Mouse (Mus musculus): ENCODE measurements around the gene Heatr1. TPM values are rescaled to one million over a fixed set of nuclear protein-coding genes. Genes with fewer than 3 reads are reported as not detected.

Heatr1 gene
- polyA plus RNA-seq, 1 experiment from 2014 or later: 35.5 TPM

DNA sequence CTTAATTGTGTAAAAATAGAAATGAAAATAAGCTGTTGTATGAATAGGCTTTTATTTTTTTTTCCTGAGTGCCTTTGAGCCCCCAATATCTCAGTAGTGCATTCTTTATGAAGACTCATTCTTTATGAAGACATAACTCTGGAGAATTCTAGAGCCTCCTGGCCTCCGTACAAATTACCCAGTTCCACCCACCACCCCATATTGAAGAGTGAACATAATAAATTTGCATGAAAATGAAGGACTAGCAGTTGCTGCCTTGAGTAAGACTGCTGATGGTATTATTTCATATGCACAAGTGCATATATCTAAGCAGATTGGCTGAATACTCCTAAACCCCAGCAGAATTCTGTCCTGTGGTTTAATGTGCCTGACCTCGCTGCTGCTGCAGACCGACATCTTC lies 44.8 kb downstream of the Heatr1 start:
- no peak overlapping the region for H3K9ac ChIP-seq (ENCODE audit: low read length)
- no peak overlapping the region for H3K4me3 ChIP-seq (ENCODE audit: low read depth, low read length)
- H3K27me3 ChIP-seq (ENCODE audit: control insufficient read depth, insufficient read depth, low read length): no peaks in the 10 kb centered on the region
- H3K27ac ChIP-seq (ENCODE audit: low read depth, low read length): no peak overlapping the region
- 92% methylated on average over 3 of the region's 3 CpGs for WGBS
- ATAC-seq (ENCODE audit: low FRiP score): no peak
- no peaks in the 10 kb centered on the region for H3K9me3 ChIP-seq (ENCODE audit: control insufficient read depth, low read length)
- DNase-seq (ENCODE audit: low spot score, missing footprints): no peak
- no peak overlapping the region for H3K4me2 ChIP-seq
- H3K36me3 ChIP-seq (ENCODE audit: control insufficient read depth, insufficient read depth, low read length): peaks cover 8% of the 10 kb centered on the region; the same call in 1 of the 2 replicates
- no peaks in the 10 kb centered on the region for H3K4me1 ChIP-seq (ENCODE audit: control insufficient read depth, insufficient read depth, low read length)

DNA sequence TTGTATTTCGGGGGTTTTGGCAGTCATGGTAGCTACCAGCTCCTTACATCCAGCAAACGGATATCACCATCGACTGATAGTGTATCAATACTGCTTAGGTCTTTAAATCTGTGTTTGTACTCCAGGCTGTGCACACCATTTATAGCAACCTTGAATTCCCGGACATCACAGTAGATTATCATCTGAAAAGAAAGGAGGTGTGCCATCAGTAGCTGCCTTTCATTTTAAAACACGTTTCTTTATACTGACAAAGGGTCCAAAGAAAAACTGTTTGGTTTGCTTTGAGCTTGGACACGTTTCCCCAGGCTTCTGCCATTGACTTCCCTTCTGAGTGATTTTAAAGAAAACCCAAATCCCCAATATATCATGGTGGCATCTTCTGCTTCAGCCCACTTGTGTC lies 46.0 kb downstream of the Heatr1 start:
- 85% methylated on average over 6 of the region's 6 CpGs for WGBS
- H3K4me3 ChIP-seq (ENCODE audit: low read depth, low read length): no peak overlapping the region
- no peak overlapping the region for H3K4me2 ChIP-seq
- H3K36me3 ChIP-seq (ENCODE audit: control insufficient read depth, insufficient read depth, low read length): peaks cover 4% of the 10 kb centered on the region; the same call in 1 of the 2 replicates
- H3K27ac ChIP-seq (ENCODE audit: low read depth, low read length): no peak overlapping the region
- DNase-seq (ENCODE audit: low spot score, missing footprints): no peak
- no peak for ATAC-seq (ENCODE audit: low FRiP score)
- no peaks in the 10 kb centered on the region for H3K9me3 ChIP-seq (ENCODE audit: control insufficient read depth, low read length)
- H3K4me1 ChIP-seq (ENCODE audit: control insufficient read depth, insufficient read depth, low read length): no peaks in the 10 kb centered on the region
- no peaks in the 10 kb centered on the region for H3K27me3 ChIP-seq (ENCODE audit: control insufficient read depth, insufficient read depth, low read length)
- no peak overlapping the region for H3K9ac ChIP-seq (ENCODE audit: low read length)

DNA sequence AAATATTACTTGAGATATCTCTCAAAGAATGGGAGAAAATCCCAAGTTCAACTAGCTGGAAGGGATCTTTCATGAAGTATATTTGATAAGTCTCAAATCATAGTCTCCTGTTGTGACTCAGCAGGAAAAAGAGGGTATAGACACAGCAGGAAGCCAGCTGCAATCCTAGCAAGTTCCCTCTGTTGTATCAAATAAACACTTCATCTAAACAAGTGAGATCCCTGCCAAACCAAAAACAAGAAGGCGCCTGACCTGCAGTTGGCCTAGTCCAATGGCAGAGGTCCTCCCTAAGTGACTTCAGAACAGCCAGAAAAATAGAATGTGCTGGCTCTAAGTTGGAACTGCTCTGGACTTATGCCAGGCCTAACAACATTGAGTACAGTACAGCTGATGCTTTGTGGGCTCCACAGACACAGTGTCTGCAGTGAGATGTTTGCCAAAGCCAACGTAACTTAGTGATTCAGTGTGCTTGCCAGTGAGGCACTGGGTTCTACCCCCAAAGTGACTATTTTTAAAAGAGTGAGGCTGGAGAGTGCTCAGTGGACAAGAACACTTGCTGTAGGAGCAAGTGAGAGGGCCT lies 47.3 kb downstream of the Heatr1 start:
- H3K4me1 ChIP-seq (ENCODE audit: control insufficient read depth, insufficient read depth, low read length): no peaks in the 10 kb centered on the region
- H3K27ac ChIP-seq (ENCODE audit: low read depth, low read length): no peak overlapping the region
- no peaks in the 10 kb centered on the region for H3K27me3 ChIP-seq (ENCODE audit: control insufficient read depth, insufficient read depth, low read length)
- H3K9ac ChIP-seq (ENCODE audit: low read length): no peak overlapping the region
- ATAC-seq (ENCODE audit: low FRiP score): no peak
- H3K4me2 ChIP-seq: no peak overlapping the region
- no peak overlapping the region for H3K4me3 ChIP-seq (ENCODE audit: low read depth, low read length)
- H3K9me3 ChIP-seq (ENCODE audit: control insufficient read depth, low read length): no peaks in the 10 kb centered on the region
- peak; percentile 54 for DNase-seq (ENCODE audit: low spot score, missing footprints)
- H3K36me3 ChIP-seq (ENCODE audit: control insufficient read depth, insufficient read depth, low read length): peaks cover 2% of the 10 kb centered on the region; the same call in 1 of the 2 replicates
- 87% methylated on average over 2 of the region's 2 CpGs for WGBS

DNA sequence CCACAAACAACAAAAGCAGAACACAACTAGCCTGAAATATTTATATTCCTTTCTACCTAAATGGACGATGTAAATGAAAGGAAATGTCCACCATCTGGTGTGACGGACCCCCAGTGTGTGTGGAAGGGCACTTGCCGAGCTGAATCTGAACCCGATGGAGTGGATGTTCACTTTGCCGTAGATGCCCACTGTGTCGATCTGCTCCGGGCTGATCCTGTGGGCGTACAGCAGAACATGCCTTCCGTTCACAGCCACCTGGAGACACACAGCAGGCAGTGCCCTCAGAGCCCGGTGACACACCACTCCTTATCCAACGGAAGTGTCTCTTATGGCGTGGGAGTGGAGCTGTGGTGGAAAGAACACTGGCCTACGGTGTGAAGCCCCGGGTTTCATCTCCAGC lies 58.3 kb downstream of the Heatr1 start:
- Histone ChIP-seq H3K27ac (ENCODE audit: low read depth, low read length) (no peak overlapping the region), H3K9me3 (ENCODE audit: control insufficient read depth, low read length) (no peaks in the 10 kb centered on the region), H3K4me2 (no peak overlapping the region), H3K4me3 (ENCODE audit: low read depth, low read length) (no peak overlapping the region), H3K4me1 (ENCODE audit: control insufficient read depth, insufficient read depth, low read length) (no peaks in the 10 kb centered on the region), H3K36me3 (ENCODE audit: control insufficient read depth, insufficient read depth, low read length) (no peaks in the 10 kb centered on the region), H3K9ac (ENCODE audit: low read length) (no peak overlapping the region), H3K27me3 (ENCODE audit: control insufficient read depth, insufficient read depth, low read length) (no peaks in the 10 kb centered on the region)
- 92% methylated on average over 14 of the region's 14 CpGs for WGBS
- no peak for ATAC-seq (ENCODE audit: low FRiP score)
- DNase-seq (ENCODE audit: low spot score, missing footprints): no peak

DNA sequence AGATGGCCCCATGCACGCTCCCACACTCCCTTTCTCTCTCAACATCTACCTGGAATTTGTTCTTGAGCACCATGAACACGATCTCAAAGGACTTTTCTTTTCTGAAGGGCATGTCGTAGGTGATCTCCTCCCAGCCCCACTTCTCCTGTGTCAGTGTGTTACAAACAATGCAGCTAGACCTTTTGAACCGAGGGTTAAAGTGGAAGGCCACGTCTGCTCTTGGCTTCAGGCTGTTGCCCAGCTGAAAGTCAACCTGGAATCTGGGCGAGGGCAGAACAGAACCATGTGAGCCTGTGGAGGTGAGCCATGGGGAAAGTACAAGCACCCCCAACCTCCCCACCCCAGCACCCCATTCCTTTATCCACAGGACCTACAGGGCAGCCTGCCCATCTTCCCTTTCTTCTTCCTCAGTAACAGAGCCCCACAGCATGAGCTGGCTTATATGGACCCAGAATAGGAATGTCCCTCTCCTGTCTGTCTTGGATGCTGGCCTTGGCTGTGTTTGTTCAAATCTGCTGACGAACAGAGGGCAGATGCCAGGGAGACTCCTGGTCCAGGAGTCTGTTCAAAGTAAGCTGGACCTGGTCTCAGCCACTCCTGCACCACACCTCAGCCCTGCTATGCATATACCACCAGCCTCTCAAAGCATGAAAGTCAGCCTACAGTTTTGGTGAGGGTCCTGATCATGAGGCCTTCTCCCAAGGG lies 60.0 kb downstream of the Heatr1 start:
- no peak overlapping the region for H3K4me2 ChIP-seq
- H3K36me3 ChIP-seq (ENCODE audit: control insufficient read depth, insufficient read depth, low read length): no peaks in the 10 kb centered on the region
- WGBS: 77% methylated on average over 7 of the region's 7 CpGs
- ATAC-seq (ENCODE audit: low FRiP score): no peak
- no peaks in the 10 kb centered on the region for H3K9me3 ChIP-seq (ENCODE audit: control insufficient read depth, low read length)
- no peaks in the 10 kb centered on the region for H3K4me1 ChIP-seq (ENCODE audit: control insufficient read depth, insufficient read depth, low read length)
- DNase-seq (ENCODE audit: low spot score, missing footprints): no peak
- H3K9ac ChIP-seq (ENCODE audit: low read length): no peak overlapping the region
- H3K27ac ChIP-seq (ENCODE audit: low read depth, low read length): no peak overlapping the region
- H3K27me3 ChIP-seq (ENCODE audit: control insufficient read depth, insufficient read depth, low read length): no peaks in the 10 kb centered on the region
- no peak overlapping the region for H3K4me3 ChIP-seq (ENCODE audit: low read depth, low read length)

DNA sequence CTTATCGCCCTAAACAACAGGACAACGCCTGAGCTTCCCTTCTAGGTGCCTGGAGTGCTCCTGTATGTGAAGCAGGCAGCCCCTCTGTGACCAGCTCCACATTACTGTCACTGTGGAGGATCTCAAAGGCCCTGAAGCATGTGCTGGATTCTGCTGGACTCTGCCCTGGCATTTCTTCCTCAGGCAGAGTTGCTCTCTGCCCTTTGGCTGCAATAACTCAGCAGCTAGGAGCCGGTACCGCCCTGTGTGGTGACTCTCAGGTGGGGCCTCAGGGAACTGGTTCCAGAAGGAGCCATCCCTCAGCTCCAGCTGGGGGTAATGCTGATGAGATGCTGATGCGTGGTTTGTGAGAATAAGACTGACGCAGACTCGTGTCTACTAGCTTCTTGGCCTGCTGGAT lies 61.9 kb downstream of the Heatr1 start:
- no peaks in the 10 kb centered on the region for H3K27me3 ChIP-seq (ENCODE audit: control insufficient read depth, insufficient read depth, low read length)
- no peak overlapping the region for H3K9ac ChIP-seq (ENCODE audit: low read length)
- no peaks in the 10 kb centered on the region for H3K9me3 ChIP-seq (ENCODE audit: control insufficient read depth, low read length)
- no peaks in the 10 kb centered on the region for H3K4me1 ChIP-seq (ENCODE audit: control insufficient read depth, insufficient read depth, low read length)
- 80% methylated on average over 7 of the region's 7 CpGs for whole genome bisulfite sequencing
- H3K4me2 ChIP-seq: no peak overlapping the region
- ATAC-seq (ENCODE audit: low FRiP score) (no peak), DNase-seq (ENCODE audit: low spot score, missing footprints) (no peak)
- H3K36me3 ChIP-seq (ENCODE audit: control insufficient read depth, insufficient read depth, low read length): no peaks in the 10 kb centered on the region
- no peak overlapping the region for H3K27ac ChIP-seq (ENCODE audit: low read depth, low read length)
- no peak overlapping the region for H3K4me3 ChIP-seq (ENCODE audit: low read depth, low read length)

DNA sequence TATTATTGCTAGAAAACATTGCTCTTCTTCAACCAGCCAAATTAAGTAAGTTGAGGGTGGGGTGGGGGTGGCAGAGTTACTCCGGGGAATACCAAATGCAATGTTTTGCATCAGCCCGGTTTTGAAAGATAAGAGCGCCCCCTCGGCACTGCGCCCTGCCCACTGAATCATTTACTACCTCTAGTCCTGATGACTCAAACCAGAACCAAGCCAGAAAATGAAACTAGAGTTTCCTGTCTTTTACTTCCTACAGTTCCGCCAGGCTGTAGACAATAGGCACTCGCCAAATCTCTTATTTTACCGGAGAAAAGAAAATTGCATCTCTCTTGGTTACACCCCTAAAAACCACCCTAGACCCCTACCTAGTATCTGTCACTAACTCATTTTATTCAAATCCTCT lies 65.6 kb downstream of the Heatr1 start:
- H3K27me3 ChIP-seq (ENCODE audit: control insufficient read depth, insufficient read depth, low read length): no peaks in the 10 kb centered on the region
- no peak for DNase-seq (ENCODE audit: low spot score, missing footprints)
- WGBS: 13% methylated on average over 8 of the region's 8 CpGs
- peak overlapping the region; percentile 65 for H3K9ac ChIP-seq (ENCODE audit: low read length)
- peak overlapping the region; percentile 62 for H3K4me3 ChIP-seq (ENCODE audit: low read depth, low read length)
- H3K27ac ChIP-seq (ENCODE audit: low read depth, low read length): no peak overlapping the region
- no peaks in the 10 kb centered on the region for H3K4me1 ChIP-seq (ENCODE audit: control insufficient read depth, insufficient read depth, low read length)
- no peak for ATAC-seq (ENCODE audit: low FRiP score)
- H3K9me3 ChIP-seq (ENCODE audit: control insufficient read depth, low read length): no peaks in the 10 kb centered on the region
- H3K36me3 ChIP-seq (ENCODE audit: control insufficient read depth, insufficient read depth, low read length): no peaks in the 10 kb centered on the region
- peak overlapping the region; percentile 59 for H3K4me2 ChIP-seq

DNA sequence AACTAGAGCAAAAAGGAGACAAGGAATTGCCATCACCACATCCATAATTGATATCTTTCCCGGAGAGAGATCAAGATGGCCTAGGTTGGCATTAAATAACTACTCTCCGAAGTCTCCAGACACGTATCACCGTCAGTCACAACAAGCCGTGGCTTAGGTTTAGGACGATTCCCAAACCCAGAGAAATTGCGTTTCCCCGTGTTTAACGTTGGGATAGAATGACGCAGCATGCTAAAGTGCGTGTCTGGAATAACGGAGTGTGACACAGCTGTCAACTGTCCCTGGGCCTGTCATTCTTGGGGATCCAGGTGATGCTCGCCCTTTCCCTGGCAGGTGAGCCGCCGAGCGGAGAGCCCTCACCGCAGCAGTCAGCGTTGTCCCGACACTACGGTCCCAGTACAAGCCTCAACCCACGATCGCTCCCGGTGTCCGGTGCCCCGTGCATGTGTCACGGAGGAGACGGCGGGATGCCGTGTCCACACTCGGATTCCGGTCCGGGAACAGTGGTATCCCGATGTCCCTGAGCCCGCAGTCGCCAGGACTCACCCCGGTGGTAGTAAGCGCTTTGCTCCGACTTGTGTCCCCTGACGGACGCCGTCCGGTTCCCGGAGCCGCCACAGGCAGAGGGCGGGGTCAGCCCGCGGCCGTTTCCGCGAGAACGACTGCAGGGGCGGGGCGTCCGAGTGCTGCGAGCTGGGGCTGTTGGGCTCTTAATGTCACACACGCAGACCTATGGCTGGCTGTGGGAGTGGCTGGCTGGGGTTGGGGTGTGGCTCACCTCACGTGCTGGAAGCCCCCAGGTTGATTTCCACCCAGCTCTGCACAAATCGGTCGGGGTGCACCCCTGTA lies 66.3 kb downstream of the Heatr1 start:
- DNase-seq (ENCODE audit: low spot score, missing footprints) (peak; percentile 97), ATAC-seq (ENCODE audit: low FRiP score) (peak; percentile 97)
- H3K4me1 ChIP-seq (ENCODE audit: control insufficient read depth, insufficient read depth, low read length): no peaks in the 10 kb centered on the region
- H3K4me3 ChIP-seq (ENCODE audit: low read depth, low read length): peak overlapping the region; percentile 62
- no peaks in the 10 kb centered on the region for H3K36me3 ChIP-seq (ENCODE audit: control insufficient read depth, insufficient read depth, low read length)
- H3K27ac ChIP-seq (ENCODE audit: low read depth, low read length): no peak overlapping the region
- WGBS: under 1% methylated on average over 59 of the region's 59 CpGs
- no peaks in the 10 kb centered on the region for H3K27me3 ChIP-seq (ENCODE audit: control insufficient read depth, insufficient read depth, low read length)
- H3K4me2 ChIP-seq: peak overlapping the region; percentile 59
- no peaks in the 10 kb centered on the region for H3K9me3 ChIP-seq (ENCODE audit: control insufficient read depth, low read length)
- H3K9ac ChIP-seq (ENCODE audit: low read length): peak overlapping the region; percentile 65

DNA sequence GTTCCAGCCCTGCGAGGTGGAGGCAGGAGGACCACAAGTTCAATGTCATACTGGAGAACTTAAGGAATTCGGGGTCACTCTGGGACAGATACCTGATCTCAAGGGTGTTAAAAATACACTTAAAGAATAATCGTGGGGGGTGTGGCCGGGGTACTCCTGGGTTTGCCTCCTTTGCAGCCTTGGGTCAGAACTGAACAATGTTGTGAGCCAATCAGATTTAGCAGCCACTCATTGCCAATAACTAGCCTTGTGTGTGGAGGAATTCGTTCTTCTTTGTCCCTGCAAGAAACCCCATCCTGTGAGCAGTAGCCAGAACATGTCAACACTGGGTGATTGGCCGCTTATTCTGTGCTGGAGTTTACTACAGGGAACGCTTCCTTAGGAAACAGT lies 66.9 kb downstream of the Heatr1 start:
- ATAC-seq (ENCODE audit: low FRiP score) (peak; percentile 62; the same call in 1 of the 2 replicates), DNase-seq (ENCODE audit: low spot score, missing footprints) (no peak)
- peak overlapping the region; percentile 59 for H3K4me2 ChIP-seq
- peak overlapping the region; percentile 62 for H3K4me3 ChIP-seq (ENCODE audit: low read depth, low read length)
- no peaks in the 10 kb centered on the region for H3K4me1 ChIP-seq (ENCODE audit: control insufficient read depth, insufficient read depth, low read length)
- peak overlapping the region; percentile 65 for H3K9ac ChIP-seq (ENCODE audit: low read length)
- WGBS: 2% methylated on average over 7 of the region's 7 CpGs
- no peaks in the 10 kb centered on the region for H3K9me3 ChIP-seq (ENCODE audit: control insufficient read depth, low read length)
- H3K36me3 ChIP-seq (ENCODE audit: control insufficient read depth, insufficient read depth, low read length): no peaks in the 10 kb centered on the region
- no peaks in the 10 kb centered on the region for H3K27me3 ChIP-seq (ENCODE audit: control insufficient read depth, insufficient read depth, low read length)
- no peak overlapping the region for H3K27ac ChIP-seq (ENCODE audit: low read depth, low read length)

Data from midbrain, embryonic 11.5 days (tissue).